Mouse (Mus musculus) spleen, adult 2 months (tissue): Measurements from ENCODE around the gene Ccdc134.

Experiments
- CTCF ChIP-seq: fragments of 200-500 bp; IDR thresholded peaks from 2 replicates; pipeline ENCODE4 v1.5.1; 2011; ENCODE audit warnings: mild to moderate bottlenecking, inconsistent platforms; ENCODE audit not compliant: insufficient read depth, insufficient read length, insufficient replicate concordance; ENCODE audit errors: extremely low read depth
- POLR2A ChIP-seq: fragments of 200-500 bp; IDR thresholded peaks from 2 replicates; pipeline ENCODE4 v1.6.1; 2011; ENCODE audit warnings: low read depth, low read length, inconsistent platforms

DNA sequence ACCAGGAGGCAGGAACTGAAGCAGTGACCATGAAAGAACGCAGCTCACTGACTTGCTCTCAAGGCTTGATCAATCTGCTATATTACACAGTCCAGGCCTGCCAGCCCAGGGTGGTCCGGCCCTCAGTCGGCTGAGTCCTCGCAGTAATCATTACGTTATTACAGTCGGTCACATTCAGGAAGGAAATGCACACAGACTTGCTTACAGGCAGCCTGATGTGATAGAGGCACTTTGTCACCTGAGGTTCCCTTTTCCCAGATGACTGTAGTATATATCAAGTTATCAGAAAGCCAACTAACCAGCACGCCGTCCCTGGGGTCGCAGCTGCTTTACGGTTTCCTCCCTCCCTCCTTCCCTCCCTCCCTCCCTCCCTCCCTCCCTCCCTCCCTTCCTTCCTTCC is 29.2 kb downstream of the Ccdc134 start:
- TF ChIP-seq CTCF (no peak), POLR2A (no peak)
